Comparison of ENCODE assay signal across 17 mouse cellular contexts in genomic region chr1:5231961-5232846, GRCm38 (mm10).
DNase-seq lines count a peak whose midpoint lies in the region; ATAC-seq and TF ChIP-seq lines count a peak whose summit lies in the region.
"Had no signal": no experiment of that assay in that cellular context is flagged by ENCODE, and none has a peak within 500 bp of the region (broad histone marks: within the 10 kb centered on the region; RNA-seq: fewer than 3 reads in every experiment).

No protein-coding gene starts in this region.

- peak overlapping the region; percentile 61 for H3K27ac ChIP-seq in midbrain, embryonic 10.5 days (replicated peaks)
- H3K27ac ChIP-seq in midbrain, postnatal 0 days (ENCODE audit: low read depth, low read length) = no peak overlapping the region
- H3K27ac ChIP-seq in midbrain, embryonic 14.5 days (replicated peaks; ENCODE audit: low read depth, low read length) = no peak overlapping the region

- WGBS in midbrain, embryonic 10.5 days = 29% methylated on average over 4 of the region's 4 CpGs
- 17% methylated on average over 4 of the region's 4 CpGs for WGBS in midbrain, postnatal 0 days
- 12% methylated on average over 4 of the region's 4 CpGs for WGBS in midbrain, embryonic 14.5 days

- ATAC-seq in midbrain, postnatal 0 days (ENCODE audit: low FRiP score) = no peak
- ATAC-seq in midbrain, embryonic 14.5 days (ENCODE audit: low FRiP score, low TSS enrichment) = 0 out of 2 replicates have a peak, but pooled peaks have one; percentile 19

- H3K9ac ChIP-seq in midbrain, postnatal 0 days (replicated peaks; ENCODE audit: low read length, poor library complexity, severe bottlenecking) = no peak overlapping the region
- H3K9ac ChIP-seq in midbrain, embryonic 14.5 days (replicated peaks; ENCODE audit: low read length) = no peak overlapping the region
- H3K9ac ChIP-seq: heart, embryonic 12.5 days had no signal

- H3K4me2 ChIP-seq in midbrain, postnatal 0 days (ENCODE audit: low read depth, low read length, poor library complexity, severe bottlenecking) = no peak overlapping the region
- H3K4me2 ChIP-seq in midbrain, embryonic 14.5 days (ENCODE audit: low read length) = no peak overlapping the region
- H3K4me2 ChIP-seq: heart, embryonic 12.5 days had no signal

- no peaks in the 10 kb centered on the region for H3K9me3 ChIP-seq in midbrain, embryonic 10.5 days (replicated peaks)
- H3K9me3 ChIP-seq in midbrain, postnatal 0 days (ENCODE audit: low read length) = no peaks in the 10 kb centered on the region
- no peaks in the 10 kb centered on the region for H3K9me3 ChIP-seq in midbrain, embryonic 14.5 days (ENCODE audit: control insufficient read depth, low read length)
- H3K9me3 ChIP-seq: heart, embryonic 12.5 days had no signal

- no peaks in the 10 kb centered on the region for H3K27me3 ChIP-seq in midbrain, embryonic 10.5 days (ENCODE audit: low read depth, poor library complexity, severe bottlenecking)
- H3K27me3 ChIP-seq in midbrain, postnatal 0 days (ENCODE audit: insufficient read depth, low read length) = no peaks in the 10 kb centered on the region
- H3K27me3 ChIP-seq in midbrain, embryonic 14.5 days (ENCODE audit: control insufficient read depth, insufficient read depth, low read length) = no peaks in the 10 kb centered on the region
- H3K27me3 ChIP-seq: heart, embryonic 12.5 days had no signal

- no peaks in the 10 kb centered on the region for H3K36me3 ChIP-seq in midbrain, embryonic 10.5 days
- H3K36me3 ChIP-seq in midbrain, postnatal 0 days (ENCODE audit: insufficient read depth, low read length) = no peaks in the 10 kb centered on the region
- H3K36me3 ChIP-seq in midbrain, embryonic 14.5 days (ENCODE audit: control insufficient read depth, insufficient read depth, low read length) = no peaks in the 10 kb centered on the region
- H3K36me3 ChIP-seq: heart, embryonic 12.5 days had no signal

- peaks cover 34% of the 10 kb centered on the region for H3K4me1 ChIP-seq in midbrain, embryonic 10.5 days
- no peaks in the 10 kb centered on the region for H3K4me1 ChIP-seq in midbrain, postnatal 0 days (ENCODE audit: insufficient read depth, low read length)
- H3K4me1 ChIP-seq in midbrain, embryonic 14.5 days (ENCODE audit: control insufficient read depth, insufficient read depth, low read length) = peaks cover 7% of the 10 kb centered on the region; the same call in 1 of the 2 replicates
- H3K4me1 ChIP-seq: heart, embryonic 12.5 days had no signal

- peak; percentile 29 for DNase-seq in midbrain, embryonic 10.5 days (ENCODE audit: low spot score)
- no peak for DNase-seq in midbrain, postnatal 0 days (ENCODE audit: low spot score)
- DNase-seq in embryo, embryonic 9.5 days (ENCODE audit: extremely low spot score) = peak; percentile 10
- DNase-seq in midbrain, embryonic 14.5 days = peak; percentile 44
- no peak for DNase-seq in thymus, postnatal 0 days (ENCODE audit: low spot score)
- DNase-seq in heart, adult 8-10 months (ENCODE audit: low spot score) = no peak
- no peak for DNase-seq in kidney, adult 11 months
- no peak for DNase-seq in cerebellum, postnatal 14 days
- DNase-seq: cerebellum, adult 11 months; cerebellum, postnatal 36 days; gastrocnemius, postnatal 25 days; heart, postnatal 36 days; kidney, adult 18-20 months; kidney, postnatal 25 days; lung, adult 2 months; lung, postnatal 4 days had no signal

- no peak overlapping the region for H3K4me3 ChIP-seq in midbrain, embryonic 10.5 days
- no peak overlapping the region for H3K4me3 ChIP-seq in midbrain, postnatal 0 days (ENCODE audit: low read depth, low read length)
- H3K4me3 ChIP-seq in midbrain, embryonic 14.5 days (replicated peaks; ENCODE audit: low read depth, low read length) = no peak overlapping the region
- H3K4me3 ChIP-seq: heart, embryonic 12.5 days had no signal

- TF ChIP-seq CTCF in midbrain, postnatal 0 days (IDR thresholded peaks at IDR 0.05) = no peak

Comparison
In these comparisons a context has a peak if more than half of its experiments do, and no peak if none do; other contexts are left out.
1. DNase-seq: peak in midbrain, embryonic 10.5 days (single experiment), embryo, embryonic 9.5 days (single experiment) and midbrain, embryonic 14.5 days (single experiment); none in midbrain, postnatal 0 days (single experiment), thymus, postnatal 0 days (single experiment), heart, adult 8-10 months (single experiment), kidney, adult 11 months (single experiment) and cerebellum, postnatal 14 days (0 of 2).